Mouse (Mus musculus): Measurements from ENCODE around the gene Hadha.

- no peak for TF ChIP-seq CTCF (IDR thresholded peaks at IDR 0.05; ENCODE audit: extremely low read depth, insufficient read depth, insufficient read length, insufficient replicate concordance)
- no peak for TF ChIP-seq POLR2A (IDR thresholded peaks at IDR 0.05; ENCODE audit: low read depth, low read length)
Observed at GRCm38 (mm10) chr5:30195340-30195739, 40.4 kb upstream of the Hadha start.
